Mouse (Mus musculus): ENCODE measurements around the gene Scamp1.

- TF ChIP-seq GATA1 (IDR thresholded peaks at IDR 0.05; ENCODE audit: low read length) (no peak), TAL1 (IDR thresholded peaks at IDR 0.05; ENCODE audit: low read length) (no peak)
Measured at GRCm38 (mm10) chr13:94231871-94232270, 53.8 kb downstream of the Scamp1 start.
